Mouse (Mus musculus): Measurements from ENCODE around the gene Dst. TPM values are rescaled to one million over a fixed set of nuclear protein-coding genes. Genes with fewer than 3 reads are reported as not detected.

Gene Dst
- total RNA-seq, 2 experiments from 2014 or later: 135 to 163 TPM

GRCm38 (mm10) chr1:34130804-34131203 is 222.8 kb downstream of the Dst start:
- DNase-seq: no peak

- DNase-seq: peak; percentile 50 to 54
Observed at GRCm38 (mm10) chr1:34132875-34133274, 224.8 kb downstream of the Dst start.

- no peak for DNase-seq
Observed at GRCm38 (mm10) chr1:34135535-34135934, 227.5 kb downstream of the Dst start.

- DNase-seq: no peak
Observed at GRCm38 (mm10) chr1:34139191-34139853, 231.3 kb downstream of the Dst start.

GRCm38 (mm10) chr1:34139871-34140471 is 231.9 kb downstream of the Dst start:
- DNase-seq: peak; percentile 46 to 51

GRCm38 (mm10) chr1:34140686-34141085 is 232.7 kb downstream of the Dst start:
- DNase-seq: no peak

- DNase-seq: no peak
Observed at GRCm38 (mm10) chr1:34142951-34143580, 235.0 kb downstream of the Dst start.

GRCm38 (mm10) chr1:34144826-34145225 is 236.8 kb downstream of the Dst start:
- no peak for DNase-seq

GRCm38 (mm10) chr1:34148039-34148438 is 240.0 kb downstream of the Dst start:
- DNase-seq: peak; percentile 48 to 59

GRCm38 (mm10) chr1:34150416-34151093 is 242.5 kb downstream of the Dst start:
- no peak for DNase-seq

- no peak for DNase-seq
Observed at GRCm38 (mm10) chr1:34152683-34153082, 244.7 kb downstream of the Dst start.

- DNase-seq: no peak
Observed at GRCm38 (mm10) chr1:34156058-34156457, 248.0 kb downstream of the Dst start.

GRCm38 (mm10) chr1:34157702-34158101 is 249.7 kb downstream of the Dst start:
- DNase-seq: no peak

GRCm38 (mm10) chr1:34158822-34159221 is 250.8 kb downstream of the Dst start:
- no peak for DNase-seq

GRCm38 (mm10) chr1:34159898-34160297 is 251.9 kb downstream of the Dst start:
- no peak for DNase-seq

- DNase-seq: peak; percentile 84 to 90
Observed at GRCm38 (mm10) chr1:34164616-34165295, 256.7 kb downstream of the Dst start.

- no peak for DNase-seq
Observed at GRCm38 (mm10) chr1:34165926-34166325, 257.9 kb downstream of the Dst start.

- DNase-seq: peak; percentile 70
Observed at GRCm38 (mm10) chr1:34167151-34168057, 259.4 kb downstream of the Dst start.

- DNase-seq: no peak
Observed at GRCm38 (mm10) chr1:34169086-34169485, 261.1 kb downstream of the Dst start.

- no peak for DNase-seq
Observed at GRCm38 (mm10) chr1:34174517-34174916, 266.5 kb downstream of the Dst start.

- no peak for DNase-seq
Observed at GRCm38 (mm10) chr1:34174961-34175360, 266.9 kb downstream of the Dst start.

All from adrenal gland, postnatal 36 days (tissue).